Mouse (Mus musculus) heart, adult 2 months (tissue): ENCODE results near the gene Nelfb.

ENCODE experiments used
- CTCF ChIP-seq: fragments of 200-600 bp; IDR thresholded peaks from 2 replicates; pipeline ENCODE4 v1.8.1; 2022; ENCODE audit warnings: antibody characterized with exemption, mild to moderate bottlenecking, moderate library complexity
- POLR2A ChIP-seq: fragments of 200-500 bp; IDR thresholded peaks from 2 replicates; pipeline ENCODE4 v1.6.1; 2011; ENCODE audit warnings: mild to moderate bottlenecking, low read depth, low read length, control low read depth; ENCODE audit not compliant: insufficient read depth

GRCm38 (mm10) chr2:25243342-25243741 is 32.1 kb upstream of the Nelfb start:
- TF ChIP-seq CTCF (no peak), POLR2A (no peak)
